Mouse (Mus musculus) forebrain, embryonic 11.5 days (tissue): Measurements from ENCODE around the gene Crispld2. TPM values are rescaled to one million over a fixed set of nuclear protein-coding genes. Genes with fewer than 3 reads are reported as not detected.

Experiments used
- ATAC-seq: fragments of 200-750 bp; cut with Nextera tagmentation; replicated peaks from 2 replicates; pipeline ENCODE4 v1.8.0; 2017; ENCODE audit warnings: moderate TSS enrichment; ENCODE audit not compliant: low FRiP score
- DNase-seq: peaks from one replicate; pipeline ENCODE4 v3.0.0-alpha.2; 2017; ENCODE audit warnings: low spot score
- H3K27ac ChIP-seq: fragments of 300-500 bp; sonication (generic); 2 replicates; pipeline ENCODE4 v1.5.1; 2014; ENCODE audit warnings: low read depth, low read length
- H3K27me3 ChIP-seq: fragments of 300-500 bp; sonication (generic); 2 replicates; pipeline ENCODE4 v1.6.1; 2014; ENCODE audit warnings: mild to moderate bottlenecking, low read length, mixed read lengths; ENCODE audit not compliant: control insufficient read depth, insufficient read depth
- H3K36me3 ChIP-seq: fragments of 300-500 bp; sonication (generic); 2 replicates; pipeline ENCODE4 v1.6.1; 2014; ENCODE audit warnings: mild to moderate bottlenecking, low read length, moderate library complexity, mixed read lengths; ENCODE audit not compliant: control insufficient read depth, insufficient read depth
- H3K4me1 ChIP-seq: fragments of 300-500 bp; sonication (generic); replicated peaks from 2 replicates; pipeline ENCODE4 v1.6.1; 2014; ENCODE audit warnings: low read length, mixed read lengths; ENCODE audit not compliant: control insufficient read depth, insufficient read depth
- H3K4me2 ChIP-seq: fragments of 300-500 bp; sonication (generic); 2 replicates; pipeline ENCODE4 v1.6.1; 2014; ENCODE audit warnings: low read depth, mild to moderate bottlenecking, low read length, moderate library complexity, mixed read lengths; ENCODE audit not compliant: severe bottlenecking
- H3K4me3 ChIP-seq: fragments of 300-500 bp; sonication (generic); 2 replicates; pipeline ENCODE4 v1.5.1; 2014; ENCODE audit warnings: low read depth, low read length
- H3K9ac ChIP-seq: fragments of 300-500 bp; sonication (generic); 2 replicates; pipeline ENCODE4 v1.6.1; 2014; ENCODE audit warnings: low read length
- H3K9me3 ChIP-seq: fragments of 300-500 bp; sonication (generic); 2 replicates; pipeline ENCODE4 v1.6.1; 2016; ENCODE audit warnings: low read length, mixed read lengths; ENCODE audit not compliant: control insufficient read depth
- WGBS: fragments of 180-500 bp; shearing (Covaris S2); extraction: QIAGEN DNeasy Blood & Tissue Kit; methylation state at CpG from one replicate; pipeline ENCODE4 v1.1.7; 2014; 5-methylcytosine and 5-hydroxymethylcytosine counted together
- polyA plus RNA-seq: library from polyadenylated mRNA; unstranded; fragments of >200 nt; fragmentation: Nextera tagmentation; extraction: Ambion mirVana; gene quantifications from 2 replicates; pipeline ENCODE4 v1.2.1, GENCODE M21; 2014

Crispld2 gene
- polyA plus RNA-seq, 1 experiment from 2014 or later, result 1.6 TPM

- no peak for ATAC-seq
- H3K27me3 ChIP-seq, result no peaks in the 10 kb centered on the region
- H3K4me3 ChIP-seq, result no peak overlapping the region
- H3K36me3 ChIP-seq, result peaks cover 26% of the 10 kb centered on the region
- 93% methylated on average over 10 of the region's 10 CpGs for WGBS
- H3K27ac ChIP-seq, result no peak overlapping the region
- no peak overlapping the region for H3K9ac ChIP-seq
- peaks cover 3% of the 10 kb centered on the region; the same call in 1 of the 2 replicates for H3K4me1 ChIP-seq
- DNase-seq, result no peak
- H3K9me3 ChIP-seq, result no peaks in the 10 kb centered on the region
- H3K4me2 ChIP-seq, result no peak overlapping the region
Observed at GRCm38 (mm10) chr8:119958076-119958475, 34.2 kb upstream of the Crispld2 start.

GRCm38 (mm10) chr8:119960531-119961104, 31.6 kb upstream of the Crispld2 start:
- H3K27ac ChIP-seq, result no peak overlapping the region
- H3K36me3 ChIP-seq, result peaks cover 12% of the 10 kb centered on the region
- no peaks in the 10 kb centered on the region for H3K27me3 ChIP-seq
- 53% methylated on average over 5 of the region's 5 CpGs for WGBS
- H3K9ac ChIP-seq, result no peak overlapping the region
- H3K4me2 ChIP-seq, result no peak overlapping the region
- ATAC-seq (no peak), DNase-seq (no peak)
- no peak overlapping the region for H3K4me3 ChIP-seq
- peaks cover 3% of the 10 kb centered on the region; the same call in 1 of the 2 replicates for H3K4me1 ChIP-seq
- no peaks in the 10 kb centered on the region for H3K9me3 ChIP-seq

- H3K36me3 ChIP-seq, result no peaks in the 10 kb centered on the region
- ATAC-seq (no peak), DNase-seq (no peak)
- H3K9ac ChIP-seq, result no peak overlapping the region
- no peaks in the 10 kb centered on the region for H3K9me3 ChIP-seq
- WGBS, result 87% methylated on average over 4 of the region's 4 CpGs
- peaks cover 3% of the 10 kb centered on the region; the same call in 1 of the 2 replicates for H3K4me1 ChIP-seq
- H3K27ac ChIP-seq, result no peak overlapping the region
- no peaks in the 10 kb centered on the region for H3K27me3 ChIP-seq
- no peak overlapping the region for H3K4me3 ChIP-seq
- no peak overlapping the region for H3K4me2 ChIP-seq
Observed at GRCm38 (mm10) chr8:119964859-119965258, 27.4 kb upstream of the Crispld2 start.

GRCm38 (mm10) chr8:119967435-119967834, 24.8 kb upstream of the Crispld2 start:
- no peaks in the 10 kb centered on the region for H3K4me1 ChIP-seq
- H3K9me3 ChIP-seq, result no peaks in the 10 kb centered on the region
- no peak for ATAC-seq
- H3K27me3 ChIP-seq, result no peaks in the 10 kb centered on the region
- no peak overlapping the region for H3K4me3 ChIP-seq
- H3K9ac ChIP-seq, result no peak overlapping the region
- no peak overlapping the region for H3K27ac ChIP-seq
- DNase-seq, result no peak
- H3K36me3 ChIP-seq, result no peaks in the 10 kb centered on the region
- WGBS, result 88% methylated on average over 9 of the region's 9 CpGs
- no peak overlapping the region for H3K4me2 ChIP-seq

GRCm38 (mm10) chr8:119970169-119970568, 22.1 kb upstream of the Crispld2 start:
- Histone ChIP-seq H3K4me1 (no peaks in the 10 kb centered on the region), H3K4me3 (no peak overlapping the region), H3K27me3 (no peaks in the 10 kb centered on the region), H3K9ac (no peak overlapping the region), H3K27ac (no peak overlapping the region), H3K36me3 (no peaks in the 10 kb centered on the region), H3K9me3 (no peaks in the 10 kb centered on the region), H3K4me2 (no peak overlapping the region)
- WGBS, result 81% methylated on average over 9 of the region's 9 CpGs
- ATAC-seq (no peak), DNase-seq (no peak)

GRCm38 (mm10) chr8:119972558-119972957, 19.7 kb upstream of the Crispld2 start:
- DNase-seq (no peak), ATAC-seq (no peak)
- H3K4me1 ChIP-seq, result no peaks in the 10 kb centered on the region
- H3K9ac ChIP-seq, result no peak overlapping the region
- WGBS, result 84% methylated on average over 12 of the region's 12 CpGs
- no peaks in the 10 kb centered on the region for H3K27me3 ChIP-seq
- no peak overlapping the region for H3K4me3 ChIP-seq
- no peaks in the 10 kb centered on the region for H3K9me3 ChIP-seq
- no peak overlapping the region for H3K27ac ChIP-seq
- H3K36me3 ChIP-seq, result no peaks in the 10 kb centered on the region
- no peak overlapping the region for H3K4me2 ChIP-seq

GRCm38 (mm10) chr8:119978770-119979381, 13.4 kb upstream of the Crispld2 start:
- no peak overlapping the region for H3K4me3 ChIP-seq
- H3K9ac ChIP-seq, result no peak overlapping the region
- WGBS, result 74% methylated on average over 11 of the region's 11 CpGs
- H3K4me1 ChIP-seq, result no peaks in the 10 kb centered on the region
- no peaks in the 10 kb centered on the region for H3K9me3 ChIP-seq
- no peaks in the 10 kb centered on the region for H3K27me3 ChIP-seq
- ATAC-seq (no peak), DNase-seq (no peak)
- no peak overlapping the region for H3K4me2 ChIP-seq
- no peak overlapping the region for H3K27ac ChIP-seq
- H3K36me3 ChIP-seq, result no peaks in the 10 kb centered on the region

- H3K9ac ChIP-seq, result no peak overlapping the region
- H3K36me3 ChIP-seq, result no peaks in the 10 kb centered on the region
- no peaks in the 10 kb centered on the region for H3K27me3 ChIP-seq
- DNase-seq, result no peak
- ATAC-seq, result no peak
- H3K4me1 ChIP-seq, result no peaks in the 10 kb centered on the region
- H3K4me3 ChIP-seq, result no peak overlapping the region
- no peak overlapping the region for H3K27ac ChIP-seq
- no peak overlapping the region for H3K4me2 ChIP-seq
- H3K9me3 ChIP-seq, result no peaks in the 10 kb centered on the region
- WGBS, result 72% methylated on average over 4 of the region's 4 CpGs
Observed at GRCm38 (mm10) chr8:119981253-119981652, 11.0 kb upstream of the Crispld2 start.

- DNase-seq (no peak), ATAC-seq (no peak)
- no peak overlapping the region for H3K4me2 ChIP-seq
- no peak overlapping the region for H3K27ac ChIP-seq
- no peaks in the 10 kb centered on the region for H3K4me1 ChIP-seq
- H3K9me3 ChIP-seq, result no peaks in the 10 kb centered on the region
- no peaks in the 10 kb centered on the region for H3K36me3 ChIP-seq
- no peak overlapping the region for H3K4me3 ChIP-seq
- no peak overlapping the region for H3K9ac ChIP-seq
- no peaks in the 10 kb centered on the region for H3K27me3 ChIP-seq
Observed at GRCm38 (mm10) chr8:119984085-119984484, 8.2 kb upstream of the Crispld2 start.
